Mouse (Mus musculus): ENCODE results near the gene Gm21992.

Gene Gm21992

GRCm38 (mm10) chr19:4712781-4713526 lies 98.5 kb downstream of the Gm21992 start:
- no peak for DNase-seq (ENCODE audit: extremely low read depth, low read depth)

- DNase-seq (ENCODE audit: extremely low read depth, low read depth) = no peak
These were observed 99.1 kb downstream of the Gm21992 start for GRCm38 (mm10) chr19:4712156-4712780.

GRCm38 (mm10) chr19:4711601-4712155 lies 99.7 kb downstream of the Gm21992 start:
- no peak for DNase-seq (ENCODE audit: extremely low read depth, low read depth)

- DNase-seq (ENCODE audit: extremely low read depth, low read depth) = no peak
These were observed 100.3 kb downstream of the Gm21992 start, which contains the start of gene Sptbn2 for GRCm38 (mm10) chr19:4711098-4711600. Gene Sptbn2, plus strand, starts transcription at chr19:4711167.

- DNase-seq (ENCODE audit: extremely low read depth, low read depth) = no peak
These were observed 102.6 kb downstream of the Gm21992 start for GRCm38 (mm10) chr19:4708765-4709164.

- no peak for DNase-seq (ENCODE audit: extremely low read depth, low read depth)
These were observed 110.2 kb downstream of the Gm21992 start for GRCm38 (mm10) chr19:4701221-4701620.

GRCm38 (mm10) chr19:4700656-4701055 lies 110.8 kb downstream of the Gm21992 start:
- DNase-seq (ENCODE audit: extremely low read depth, low read depth) = no peak

- no peak for DNase-seq (ENCODE audit: extremely low read depth, low read depth)
These were observed 111.6 kb downstream of the Gm21992 start for GRCm38 (mm10) chr19:4699821-4700220.

- DNase-seq (ENCODE audit: extremely low read depth, low read depth) = no peak
These were observed 112.6 kb downstream of the Gm21992 start for GRCm38 (mm10) chr19:4698856-4699255.

GRCm38 (mm10) chr19:4698205-4698677 lies 113.2 kb downstream of the Gm21992 start, which contains the start of gene Gm960:
Gene Gm960, minus strand, starts transcription at chr19:4698668.
- no peak for DNase-seq (ENCODE audit: extremely low read depth, low read depth)

- DNase-seq (ENCODE audit: extremely low read depth, low read depth) = no peak
These were observed 113.7 kb downstream of the Gm21992 start for GRCm38 (mm10) chr19:4697721-4698120.

- no peak for DNase-seq (ENCODE audit: extremely low read depth, low read depth)
These were observed 114.3 kb downstream of the Gm21992 start for GRCm38 (mm10) chr19:4697121-4697520.

- no peak for DNase-seq (ENCODE audit: extremely low read depth, low read depth)
These were observed 117.1 kb downstream of the Gm21992 start for GRCm38 (mm10) chr19:4694346-4694745.

Data from MEL-GATA-1-ER (cell line).